Comparison of ENCODE assay signal across 13 mouse cellular contexts in the genomic region with DNA sequence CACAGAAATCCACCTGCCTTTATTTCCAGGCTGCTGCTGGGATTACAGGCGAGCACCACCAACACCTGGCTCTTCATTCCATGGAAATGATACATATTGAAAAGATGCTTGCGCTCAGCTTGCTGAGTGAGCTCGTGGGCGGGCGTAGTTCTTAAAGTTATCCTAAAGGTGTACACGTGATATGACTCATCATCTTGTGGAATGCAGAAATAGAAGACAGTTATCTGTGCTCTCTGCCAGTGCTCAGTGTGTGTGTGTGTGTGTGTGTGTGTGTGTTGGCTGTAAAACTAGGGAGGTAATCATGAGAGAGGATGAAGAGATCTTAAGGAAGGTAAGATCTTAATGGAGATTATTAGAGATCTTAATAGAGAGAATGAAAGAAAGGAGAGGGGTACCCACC. TPM values are rescaled to one million over a fixed set of nuclear protein-coding genes. Genes with fewer than 3 reads are reported as not detected.
DNase-seq lines count a peak whose midpoint lies in the region; ATAC-seq and TF ChIP-seq lines count a peak whose summit lies in the region.
"Had no signal": no experiment of that assay in that cellular context is flagged by ENCODE, and none has a peak within 500 bp of the region (broad histone marks: within the 10 kb centered on the region; RNA-seq: fewer than 3 reads in every experiment).

No protein-coding gene starts in this region.

- no peaks in the 10 kb centered on the region for H3K79me2 ChIP-seq in liver, adult 2 months (ENCODE audit: control insufficient read depth, insufficient read depth, low read length)

- no peaks in the 10 kb centered on the region for H3K36me3 ChIP-seq in liver, adult 2 months (ENCODE audit: control insufficient read depth, insufficient read depth, low read length)
- no peaks in the 10 kb centered on the region for H3K36me3 ChIP-seq in liver, embryonic 11.5 days (ENCODE audit: control insufficient read depth, insufficient read depth, low read length)
- H3K36me3 ChIP-seq in forebrain, embryonic 14.5 days (ENCODE audit: control insufficient read depth, insufficient read depth, low read length), result no peaks in the 10 kb centered on the region
- H3K36me3 ChIP-seq: heart, embryonic 12.5 days; hindbrain, embryonic 10.5 days; neural tube, embryonic 13.5 days had no signal

- no peak for TF ChIP-seq POLR2A in liver, adult 2 months (IDR thresholded peaks at IDR 0.05; ENCODE audit: extremely low read depth, insufficient read depth, low read length)

- H3K4me2 ChIP-seq in liver, embryonic 11.5 days, result no peak overlapping the region
- H3K4me2 ChIP-seq in forebrain, embryonic 14.5 days (ENCODE audit: low read length), result no peak overlapping the region
- H3K4me2 ChIP-seq: heart, embryonic 12.5 days; neural tube, embryonic 13.5 days had no signal

- TF ChIP-seq CTCF in liver, adult 2 months (IDR thresholded peaks at IDR 0.05; ENCODE audit: low read depth, low read length), result no peak

- H3K4me3 ChIP-seq in liver, adult 2 months (ENCODE audit: insufficient read depth, low read depth, low read length), result no peak overlapping the region
- no peak overlapping the region for H3K4me3 ChIP-seq in liver, embryonic 11.5 days (ENCODE audit: low read depth, low read length)
- H3K4me3 ChIP-seq in forebrain, embryonic 14.5 days (ENCODE audit: low read depth, low read length), result no peak overlapping the region
- H3K4me3 ChIP-seq: heart, embryonic 12.5 days; hindbrain, embryonic 10.5 days; neural tube, embryonic 13.5 days had no signal

- no peaks in the 10 kb centered on the region for H3K27me3 ChIP-seq in liver, adult 2 months (ENCODE audit: control insufficient read depth, insufficient read depth, low read length)
- no peaks in the 10 kb centered on the region; the same call in 1 of the 2 replicates for H3K27me3 ChIP-seq in liver, embryonic 11.5 days (replicated peaks; ENCODE audit: control insufficient read depth, insufficient read depth, low read length)
- no peaks in the 10 kb centered on the region for H3K27me3 ChIP-seq in forebrain, embryonic 14.5 days (replicated peaks; ENCODE audit: control insufficient read depth, insufficient read depth, low read length)
- H3K27me3 ChIP-seq: heart, embryonic 12.5 days; neural tube, embryonic 13.5 days had no signal

- H3K9me3 ChIP-seq in liver, embryonic 11.5 days (ENCODE audit: control insufficient read depth, low read length), result no peaks in the 10 kb centered on the region
- no peaks in the 10 kb centered on the region for H3K9me3 ChIP-seq in forebrain, embryonic 14.5 days (replicated peaks; ENCODE audit: control insufficient read depth, low read length)
- H3K9me3 ChIP-seq: heart, embryonic 12.5 days; hindbrain, embryonic 10.5 days; neural tube, embryonic 13.5 days had no signal

- peak overlapping the region; percentile 83 for H3K27ac ChIP-seq in liver, adult 2 months (replicated peaks; ENCODE audit: insufficient read depth, low read depth, low read length)
- no peak overlapping the region for H3K27ac ChIP-seq in liver, embryonic 11.5 days (ENCODE audit: low read depth, low read length)
- H3K27ac ChIP-seq in forebrain, embryonic 14.5 days (ENCODE audit: low read depth, low read length), result no peak overlapping the region
- H3K27ac ChIP-seq: hindbrain, embryonic 10.5 days; macrophage; neural tube, embryonic 13.5 days had no signal

- ATAC-seq in liver, embryonic 11.5 days (replicated peaks; ENCODE audit: low FRiP score), result no peak
- no peak for ATAC-seq in forebrain, embryonic 14.5 days

- WGBS in liver, adult 2 months, result 46% methylated on average over 6 of the region's 6 CpGs
- 68% methylated on average over 6 of the region's 6 CpGs for WGBS in liver, embryonic 11.5 days
- WGBS in forebrain, embryonic 14.5 days, result 74% methylated on average over 6 of the region's 6 CpGs

- peak overlapping the region; percentile 30 for H3K9ac ChIP-seq in liver, adult 2 months (ENCODE audit: low read depth, low read length)
- no peak overlapping the region for H3K9ac ChIP-seq in liver, embryonic 11.5 days (ENCODE audit: low read depth, low read length)
- H3K9ac ChIP-seq in forebrain, embryonic 14.5 days (ENCODE audit: low read length), result no peak overlapping the region
- H3K9ac ChIP-seq: heart, embryonic 12.5 days; neural tube, embryonic 13.5 days had no signal

- no peak for DNase-seq in liver, adult 2 months (ENCODE audit: extremely low read depth, low read depth, low spot score)
- no peak for DNase-seq in liver, embryonic 11.5 days (ENCODE audit: low spot score)
- peak; percentile 85 for DNase-seq in brain, adult 2 months (ENCODE audit: low read depth, low spot score)
- DNase-seq in left cerebral cortex, adult 18-20 months (ENCODE audit: low spot score in 2 of 2), result peak; percentile 55 to 60
- peak; percentile 68 for DNase-seq in right cerebral cortex, postnatal 25 days
- DNase-seq in ovary, postnatal 36 days (ENCODE audit: low spot score), result no peak
- DNase-seq in forebrain, embryonic 14.5 days (ENCODE audit: low spot score), result no peak
- DNase-seq: cerebellum, adult 2 months; lung, adult 18-20 months had no signal

- peaks cover 23% of the 10 kb centered on the region for H3K4me1 ChIP-seq in liver, adult 2 months (ENCODE audit: control insufficient read depth, insufficient read depth, low read length)
- peaks cover 5% of the 10 kb centered on the region for H3K4me1 ChIP-seq in liver, embryonic 11.5 days (replicated peaks; ENCODE audit: control insufficient read depth, insufficient read depth, low read length)
- H3K4me1 ChIP-seq in forebrain, embryonic 14.5 days (ENCODE audit: control insufficient read depth, insufficient read depth, low read length), result no peaks in the 10 kb centered on the region

RNA-seq across cellular contexts. Expression of a gene that starts 11.4 kb away (rescaled TPM):
- total RNA-seq in liver, adult 2 months (2014; rRNA removed), result 149 and 170 TPM in 2 replicates
- polyA plus RNA-seq in liver, adult 2 months (2012; rRNA removed), result 75.3 and 80.3 TPM in 2 replicates
- 32.4 and 39.9 TPM in 2 replicates for polyA plus RNA-seq in liver, embryonic 11.5 days (2014; fragmentation: Nextera tagmentation; extraction: Ambion mirVana)
- total RNA-seq in left cerebral cortex, adult 18-20 months (2021), result 10 to 100 TPM; 89.2 to 94.1 TPM
- 10.5 and 11.8 TPM in 2 replicates for polyA plus RNA-seq in forebrain, embryonic 14.5 days (2014; fragmentation: Nextera tagmentation; extraction: Ambion mirVana)

Comparison
In these comparisons a context has a peak if more than half of its experiments do, and no peak if none do; other contexts are left out.
1. DNase-seq: peak in brain, adult 2 months (single experiment), left cerebral cortex, adult 18-20 months (2 of 2) and right cerebral cortex, postnatal 25 days (single experiment); none in liver, adult 2 months (single experiment), liver, embryonic 11.5 days (single experiment), ovary, postnatal 36 days (single experiment) and forebrain, embryonic 14.5 days (single experiment).